Mouse (Mus musculus): ENCODE data around the gene Phex. TPM values are rescaled to one million over a fixed set of nuclear protein-coding genes. Genes with fewer than 3 reads are reported as not detected.

Gene Phex
- total RNA-seq, 2 experiments from 2014 or later = 0.50 to 0.54 TPM

DNA sequence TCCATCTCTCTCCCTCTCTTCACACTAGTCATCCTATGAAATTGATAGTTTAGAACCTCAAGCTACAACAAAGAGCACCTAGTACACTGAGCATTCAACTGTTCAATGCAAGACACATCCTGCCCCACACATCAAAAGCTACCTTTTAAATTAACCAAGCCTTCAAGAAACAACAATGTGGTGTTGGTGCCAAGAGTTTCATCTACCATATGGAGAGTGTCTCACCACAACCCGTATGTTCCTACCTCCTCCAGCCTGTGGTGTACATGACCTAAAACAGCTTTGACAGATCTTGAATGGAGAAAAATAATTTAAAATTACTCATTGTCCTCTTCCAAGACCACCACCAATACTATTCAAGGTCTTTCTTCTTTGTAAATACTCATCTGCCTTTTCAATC is 106.9 kb downstream of the Phex start:
- DNase-seq (ENCODE audit: low spot score in 2 of 2) = no peak

DNA sequence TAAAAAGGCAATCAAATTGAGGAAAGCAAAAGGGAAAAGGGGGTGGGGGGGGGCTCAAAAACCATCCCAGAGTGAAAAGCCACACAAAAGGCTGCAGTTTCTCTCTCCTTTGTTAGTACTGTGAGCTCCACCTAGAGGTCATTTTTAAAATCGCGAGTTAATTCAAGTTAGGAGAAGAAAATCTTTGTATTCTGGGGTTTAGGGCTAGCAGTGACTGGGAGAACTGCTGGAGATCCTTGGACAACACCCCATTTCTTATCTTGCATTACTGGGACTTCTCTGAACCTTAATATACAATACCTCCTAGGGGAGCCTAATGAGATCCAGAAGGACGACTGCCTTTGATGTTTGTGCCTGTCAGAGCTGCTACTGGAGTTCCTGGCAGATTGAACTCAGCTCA is 107.7 kb downstream of the Phex start:
- no peak for DNase-seq (ENCODE audit: low spot score in 2 of 2)

DNA sequence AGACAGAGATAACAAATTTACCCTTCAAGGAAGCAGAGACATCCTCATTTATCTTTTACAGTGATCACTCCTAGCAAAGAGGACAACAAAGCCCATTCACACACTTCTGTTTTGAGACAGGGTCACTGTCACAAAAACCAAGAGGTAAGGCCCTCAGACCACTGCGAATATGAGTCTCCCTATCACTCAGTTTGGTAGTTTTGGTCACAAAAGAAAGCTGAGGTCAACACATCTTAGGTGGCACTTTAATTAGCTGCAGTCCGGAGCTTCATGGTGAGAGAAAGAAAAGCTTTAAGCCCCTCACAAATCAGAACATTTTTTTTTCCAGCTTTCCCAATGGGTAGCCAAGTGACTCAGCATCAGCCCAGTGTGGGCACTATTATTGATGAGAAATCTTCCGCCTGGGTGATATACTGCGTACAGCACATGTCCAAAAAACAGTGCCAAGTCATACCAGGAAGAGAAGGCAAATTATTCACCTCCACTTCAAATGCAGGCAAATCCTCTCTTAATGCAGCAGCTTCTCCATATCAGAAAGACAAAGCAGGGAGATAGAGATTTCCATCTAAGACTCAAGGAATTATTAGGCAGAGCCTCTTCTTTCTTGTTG is 108.2 kb downstream of the Phex start:
- DNase-seq (ENCODE audit: low spot score in 2 of 2) = no peak

DNA sequence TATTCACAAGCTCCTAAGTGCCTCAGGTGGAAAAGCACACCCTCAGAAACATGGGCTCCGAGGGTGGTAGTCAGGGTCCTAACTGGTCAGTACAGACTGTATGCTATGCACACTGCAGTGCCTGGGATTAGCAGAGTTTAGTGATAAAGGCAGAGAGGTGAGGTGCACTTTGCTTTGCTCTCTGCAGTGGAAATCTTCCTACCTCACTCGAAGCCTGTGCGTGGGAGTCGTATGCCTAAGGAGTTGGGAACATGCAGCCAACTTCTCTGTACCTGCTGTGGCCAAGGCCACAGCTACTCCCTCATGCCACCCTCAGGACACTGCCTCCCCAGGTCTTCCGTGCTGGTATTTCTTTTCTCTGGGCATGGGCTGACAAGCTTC is 109.3 kb downstream of the Phex start:
- DNase-seq (ENCODE audit: low spot score in 2 of 2) = no peak

DNA sequence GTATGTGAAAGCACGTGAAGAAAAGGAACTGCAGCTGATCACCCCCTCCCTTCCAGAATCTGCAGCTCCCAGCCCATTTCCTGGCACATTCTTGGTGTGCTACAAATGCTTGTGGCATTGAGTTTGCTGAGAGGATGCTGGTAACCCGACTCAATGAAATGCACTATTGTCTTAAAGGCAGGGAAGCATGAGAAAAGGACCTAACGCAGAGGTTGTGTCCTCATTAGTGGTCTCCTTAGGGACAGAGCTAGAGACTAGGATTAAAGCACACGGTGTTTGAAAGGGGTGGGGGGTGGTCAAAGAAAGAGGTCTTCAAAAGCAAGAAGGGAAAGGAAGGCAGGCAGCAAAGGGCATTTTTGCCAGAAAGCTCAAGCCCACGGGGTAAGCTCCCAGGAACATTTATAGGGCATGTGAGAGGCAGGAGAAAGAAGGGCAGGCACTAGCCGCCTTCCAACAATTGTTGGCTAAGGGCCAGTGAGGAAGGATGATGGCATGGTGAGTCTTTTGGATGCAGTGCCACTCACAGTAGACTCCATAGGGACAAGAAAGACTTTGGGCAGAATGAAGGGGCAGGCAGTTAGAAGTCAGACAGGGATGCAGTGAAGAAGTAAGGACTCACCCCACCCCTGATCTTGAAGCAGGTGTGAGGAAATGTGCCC is 109.8 kb downstream of the Phex start:
- no peak for DNase-seq (ENCODE audit: low spot score in 2 of 2)

DNA sequence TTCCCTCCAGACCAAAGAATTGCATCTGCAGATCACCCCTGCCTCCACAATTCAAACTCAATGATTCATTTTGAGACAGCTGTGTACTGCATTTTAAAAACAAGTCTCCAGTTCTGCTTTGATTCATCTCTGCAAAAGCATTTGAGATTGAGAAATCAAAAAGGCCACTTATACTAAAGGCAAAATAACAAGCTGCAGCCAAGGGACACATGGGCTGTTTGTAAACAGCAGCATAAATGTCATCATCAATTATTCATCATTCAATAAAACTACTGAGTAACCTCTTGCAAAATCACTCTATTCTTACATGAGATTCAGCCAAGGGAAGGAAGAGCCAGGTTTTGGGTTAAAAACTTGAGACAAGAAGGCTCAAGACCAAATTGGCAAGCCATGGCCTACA is 122.7 kb downstream of the Phex start:
- no peak for DNase-seq (ENCODE audit: low spot score in 2 of 2)

DNA sequence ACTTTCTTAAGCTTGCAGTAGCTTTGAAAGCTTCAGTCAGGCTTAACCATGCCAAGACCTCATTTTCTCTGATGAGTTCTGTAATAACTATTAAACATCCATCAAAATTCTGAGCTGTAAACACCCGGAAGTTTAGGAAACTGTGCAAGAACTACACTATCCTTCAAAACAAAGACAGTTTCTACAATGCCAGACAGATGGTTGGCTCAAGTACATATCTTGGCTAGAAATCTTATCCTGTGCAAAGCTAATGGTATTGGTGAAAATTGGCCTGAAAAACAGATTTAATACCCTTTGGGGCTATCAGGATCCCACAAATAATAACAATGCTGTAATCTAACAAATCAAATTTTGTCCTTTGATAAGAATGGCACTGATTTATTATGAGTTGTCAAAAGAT is 138.5 kb downstream of the Phex start:
- DNase-seq (ENCODE audit: low spot score in 2 of 2) = no peak

DNA sequence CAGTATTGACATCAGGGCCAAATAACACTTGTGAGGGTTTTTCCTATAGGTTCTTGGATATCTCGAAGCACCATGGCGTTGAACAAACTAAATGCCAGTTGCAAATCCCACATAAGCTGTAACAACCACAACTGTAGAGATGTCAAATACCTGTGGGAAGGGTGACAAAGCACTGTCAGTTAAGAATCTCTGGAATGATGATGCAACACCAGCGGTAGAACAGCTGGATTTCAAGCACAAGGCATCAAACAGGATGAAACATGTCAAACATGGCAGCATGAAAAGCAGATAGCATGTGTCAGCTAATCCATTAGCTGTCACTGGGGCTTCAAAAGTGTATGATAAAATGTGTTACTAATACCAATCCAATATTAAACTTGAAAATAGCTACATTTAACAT is 141.8 kb downstream of the Phex start:
- DNase-seq (ENCODE audit: low spot score in 2 of 2) = no peak

DNA sequence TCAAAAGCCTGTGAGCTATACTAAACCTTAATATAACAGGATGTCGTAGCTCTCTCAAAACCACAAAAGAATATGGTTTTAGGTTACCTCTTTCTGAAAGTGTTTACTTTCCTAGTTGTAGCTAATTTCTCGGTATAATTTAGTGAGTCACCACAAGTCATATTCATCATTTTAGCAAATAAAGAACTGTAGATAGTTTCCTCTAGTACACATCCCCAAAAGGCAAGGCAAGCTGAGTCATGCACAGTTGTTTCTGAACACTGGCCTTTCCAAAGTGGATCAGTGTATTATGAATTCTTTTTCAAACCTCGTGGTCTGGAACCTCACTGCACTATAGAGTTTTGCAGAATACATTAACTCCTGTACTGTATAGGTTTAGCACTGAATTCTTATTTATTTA is 143.5 kb downstream of the Phex start:
- no peak for DNase-seq (ENCODE audit: low spot score in 2 of 2)

DNA sequence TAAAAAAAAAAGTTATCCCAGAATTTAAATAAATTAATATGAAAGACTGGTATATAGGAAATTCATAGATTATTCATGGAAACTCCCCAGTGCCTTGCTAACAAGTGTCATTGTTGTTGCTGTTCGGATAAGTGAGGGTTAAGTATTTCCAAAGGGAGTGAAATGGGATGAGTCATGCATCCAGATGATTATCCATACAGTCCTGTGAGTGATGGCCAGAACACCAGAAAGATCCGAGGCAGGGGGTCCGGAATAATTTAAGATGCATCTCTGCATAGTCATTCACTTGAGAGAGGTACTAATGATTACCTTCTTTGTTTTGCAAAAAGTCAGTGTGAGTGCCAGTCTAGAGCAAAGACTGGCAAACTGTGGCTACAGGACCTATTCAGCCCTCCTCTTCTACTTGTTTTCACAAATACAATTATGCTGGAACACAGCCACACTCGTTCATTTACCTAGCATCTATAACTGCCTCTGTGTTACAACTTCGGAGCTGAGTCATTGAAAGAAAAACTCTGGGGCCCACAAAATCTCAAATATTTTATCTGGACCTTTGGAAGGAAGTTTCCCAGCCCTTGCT is 145.3 kb downstream of the Phex start:
- no peak for DNase-seq (ENCODE audit: low spot score in 2 of 2)

DNA sequence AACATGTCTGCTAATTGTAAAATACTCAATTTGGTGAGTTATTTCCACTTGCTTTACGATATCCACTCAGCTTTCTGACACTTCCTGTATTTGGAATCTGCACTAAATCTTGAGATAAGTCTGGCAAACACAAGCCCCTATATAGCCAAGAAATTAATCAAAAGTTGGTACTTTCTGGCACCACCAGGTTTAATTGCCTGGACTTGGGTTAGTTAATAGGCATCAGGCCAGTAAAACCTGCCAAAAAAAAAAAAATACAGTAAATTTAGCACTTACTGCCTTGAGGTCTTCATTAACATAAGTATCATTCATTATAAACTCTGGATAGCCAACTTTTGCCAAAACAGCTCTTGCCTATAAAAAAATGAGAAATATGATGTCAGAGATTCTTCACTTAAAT is 147.0 kb downstream of the Phex start:
- DNase-seq (ENCODE audit: low spot score in 2 of 2) = no peak

DNA sequence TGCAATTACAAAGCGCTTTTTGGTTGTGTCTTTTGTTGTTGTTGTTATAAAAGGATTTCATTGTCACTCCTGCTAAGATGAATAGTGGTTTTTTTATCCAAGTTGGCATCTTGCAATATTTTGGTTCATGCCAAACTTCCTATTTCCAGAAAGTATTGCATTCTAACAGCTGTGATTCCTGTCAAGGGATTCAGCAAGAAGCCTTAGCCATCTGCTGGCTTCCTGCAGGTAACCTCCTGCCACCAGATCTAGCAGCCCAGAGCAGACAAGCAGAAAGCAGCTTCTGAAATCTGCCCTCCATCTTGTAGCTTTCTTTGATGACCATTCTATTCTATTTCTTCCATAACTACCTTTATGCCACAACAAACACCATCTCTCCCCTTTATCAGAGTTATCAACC is 212.4 kb downstream of the Phex start:
- DNase-seq (ENCODE audit: low spot score in 2 of 2) = no peak

DNA sequence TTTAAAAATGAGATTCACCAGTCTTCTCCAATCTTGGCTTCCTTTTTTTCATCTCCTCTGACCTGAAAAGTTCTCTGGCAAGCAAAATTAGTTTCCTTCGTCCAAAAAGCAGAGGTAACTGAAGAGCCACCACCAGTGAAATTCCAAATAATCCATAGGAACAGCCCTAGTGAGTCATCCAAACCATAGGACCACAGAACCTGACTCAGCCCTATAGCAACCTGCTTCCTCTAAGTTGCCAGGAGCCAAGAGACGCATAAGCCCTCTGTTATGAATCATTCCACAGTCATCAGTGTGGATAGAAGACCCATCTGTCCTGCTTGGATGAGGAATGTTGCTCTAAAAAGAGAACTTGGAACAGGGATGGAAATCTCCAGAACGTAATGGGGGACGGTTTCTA is 230.9 kb downstream of the Phex start:
- DNase-seq (ENCODE audit: low spot score in 2 of 2) = no peak

DNA sequence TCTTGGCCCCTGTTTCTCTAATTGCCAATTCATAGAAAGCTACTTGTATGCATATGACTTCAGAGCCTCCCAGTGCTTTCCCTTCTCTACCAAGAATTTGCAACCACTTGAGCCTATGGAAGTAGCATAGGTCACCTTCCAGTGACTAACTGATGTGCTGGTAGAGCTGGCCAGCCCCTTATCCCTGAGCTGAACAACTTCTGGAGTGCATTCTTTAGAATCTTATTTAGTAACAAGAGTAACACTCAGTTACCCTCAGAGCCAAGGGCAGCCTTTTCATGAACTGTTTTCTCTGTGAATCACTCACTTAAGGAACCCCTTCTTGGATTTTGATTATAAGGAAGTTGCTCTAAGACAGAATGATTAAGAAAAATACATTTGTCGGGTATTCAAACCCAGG is 234.3 kb downstream of the Phex start:
- no peak for DNase-seq (ENCODE audit: low spot score in 2 of 2)

DNA sequence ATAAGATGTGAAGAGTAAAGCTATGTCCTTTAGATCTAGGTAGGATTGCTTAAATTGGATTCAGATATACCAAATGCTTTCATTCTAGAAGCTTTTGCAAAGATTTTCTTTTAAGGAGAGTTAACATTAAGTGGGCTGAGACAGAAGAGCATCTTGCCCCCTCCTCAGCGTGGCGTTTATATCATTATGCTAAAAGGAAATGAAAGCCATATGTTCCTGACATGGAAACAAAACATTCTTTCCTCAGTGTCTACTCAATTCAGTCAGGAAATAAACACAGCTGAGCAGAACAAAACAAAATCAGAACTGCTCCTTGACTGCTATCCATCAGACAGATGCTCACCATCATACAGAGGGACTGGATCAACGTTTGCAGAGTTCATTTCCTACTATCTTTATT is 251.0 kb downstream of the Phex start:
- no peak for DNase-seq (ENCODE audit: low spot score in 2 of 2)

DNA sequence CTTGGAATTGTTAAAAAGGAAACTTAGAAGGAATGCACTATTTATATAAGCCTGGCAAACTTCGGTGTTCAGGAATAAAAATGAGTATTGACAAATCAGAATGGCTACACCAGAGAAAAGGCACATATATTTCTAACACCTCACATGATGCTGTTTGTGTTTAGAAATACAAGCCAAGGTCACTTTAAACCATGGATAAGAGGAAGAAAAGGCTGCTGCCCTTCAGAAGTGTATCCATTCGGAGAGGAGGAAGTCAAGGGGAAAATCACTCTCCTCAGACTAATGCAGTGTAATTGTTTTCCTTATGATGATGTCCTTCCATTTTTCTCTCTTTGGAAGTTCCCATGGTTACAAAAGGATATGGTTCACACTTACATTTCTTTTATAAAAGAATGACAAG is 251.7 kb downstream of the Phex start:
- no peak for DNase-seq (ENCODE audit: low spot score in 2 of 2)

DNA sequence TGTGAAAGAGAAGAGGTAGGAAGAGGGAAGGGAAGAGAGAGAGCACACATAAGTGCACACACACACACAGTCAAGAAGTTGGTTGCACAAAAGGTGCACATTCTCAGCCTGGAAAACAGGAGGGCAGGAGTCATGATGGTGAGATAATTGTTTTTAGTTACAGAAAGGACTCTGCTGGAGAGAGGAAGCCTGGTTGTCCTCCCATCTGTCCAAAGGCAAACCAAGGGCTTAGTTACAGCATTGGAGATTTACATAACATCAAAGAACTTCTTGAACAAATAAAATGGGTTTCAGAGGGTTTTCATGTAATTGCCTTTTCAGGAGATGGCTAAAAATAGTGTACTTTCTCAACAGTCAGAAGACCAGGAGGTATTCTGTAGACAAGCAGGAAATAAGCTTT is 270.4 kb downstream of the Phex start:
- no peak for DNase-seq (ENCODE audit: low spot score in 2 of 2)

DNA sequence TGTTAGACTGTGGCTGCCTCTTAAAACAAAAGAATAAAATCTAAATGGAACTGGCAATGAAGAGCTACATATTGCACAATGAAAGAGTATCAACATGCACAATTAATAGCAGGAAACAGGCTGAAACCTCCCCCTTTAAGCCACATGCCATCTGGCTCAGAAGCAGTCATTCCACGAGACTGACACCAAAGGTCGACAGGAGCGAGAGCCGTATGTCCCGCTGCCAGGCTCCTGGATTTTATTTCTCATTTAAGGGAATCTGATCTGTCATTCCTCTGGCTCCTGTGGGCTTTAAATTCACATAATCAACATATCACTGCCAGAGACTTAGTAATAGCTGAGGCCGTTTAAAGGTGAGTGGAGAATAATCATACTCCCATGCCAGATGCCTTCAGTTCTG is 275.5 kb downstream of the Phex start:
- DNase-seq (ENCODE audit: low spot score in 2 of 2) = no peak

Small RNA genes within 50 kb of the gene (microRNA-seq; reads per million reads assigned to microRNA genes)
- 0 reads per million in 2 experiments for gene Gm23798

Other genes starting within 250 kb of the Phex start
- gene Sms, start 77.0 kb upstream of the Phex start, total RNA-seq (2021) = 100 to 1,000 TPM in 1 of 2 experiments, 10 to 100 TPM in 1; 89.3 to 102 TPM
- not detected for gene Yy2, start 153.7 kb upstream of the Phex start, total RNA-seq (2021)
- 10 to 100 TPM; 33.8 to 38.5 TPM for gene Mbtps2, start 183.4 kb upstream of the Phex start, total RNA-seq (2021)